Mouse (Mus musculus) C2C12 (cell line): ENCODE results near the gene Pex14.

Experiments used
- CTCF ChIP-seq: IDR thresholded peaks from one replicate; pipeline ENCODE4 v1.5.1; 2011; ENCODE audit not compliant: control insufficient read depth, insufficient read depth, insufficient read length
- MAX ChIP-seq: IDR thresholded peaks from one replicate; pipeline ENCODE4 v1.6.1; 2011; ENCODE audit warnings: mild to moderate bottlenecking, control low read depth
- MYOD1 ChIP-seq: IDR thresholded peaks from one replicate; pipeline ENCODE4 v1.6.1; 2011; ENCODE audit warnings: low read depth; ENCODE audit not compliant: control insufficient read depth, insufficient read length
- USF1 ChIP-seq: IDR thresholded peaks from one replicate; pipeline ENCODE4 v1.6.1; 2011; ENCODE audit warnings: low read depth, mild to moderate bottlenecking, control low read depth, moderate library complexity

DNA sequence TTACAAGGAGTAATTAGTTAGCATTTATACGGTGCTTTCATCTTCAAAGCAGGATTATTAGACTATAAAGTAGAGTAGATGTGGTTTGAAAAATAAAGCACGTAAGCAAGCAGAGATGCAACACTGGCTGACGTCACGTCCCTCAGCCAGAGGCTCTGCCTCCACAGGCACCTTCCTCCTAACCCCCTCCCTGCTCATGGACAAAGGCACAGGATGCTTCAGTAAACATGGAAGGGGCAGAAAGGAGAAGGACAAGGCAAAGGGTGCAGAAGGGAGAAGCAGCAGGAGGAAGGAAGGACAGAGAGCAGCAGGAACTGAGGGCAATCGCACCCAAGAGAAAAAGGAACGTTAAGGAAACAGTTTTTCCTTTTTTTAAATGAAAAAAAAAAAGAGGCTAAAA is 43.8 kb downstream of the Pex14 start:
- TF ChIP-seq CTCF: no peak
- no peak for TF ChIP-seq USF1
- no peak for TF ChIP-seq MYOD1
- TF ChIP-seq MAX: no peak
